Mouse (Mus musculus) heart, postnatal 0 days (tissue): ENCODE data around the gene Fmnl3.

Experiments used
- CTCF ChIP-seq: IDR thresholded peaks from 2 replicates; pipeline ENCODE4 v1.5.1; 2016; ENCODE audit warnings: antibody characterized with exemption, control low read depth, low read depth
- EP300 ChIP-seq: IDR thresholded peaks from 2 replicates; pipeline ENCODE4 v1.6.1; 2016; ENCODE audit warnings: antibody characterized with exemption, low read depth

DNA sequence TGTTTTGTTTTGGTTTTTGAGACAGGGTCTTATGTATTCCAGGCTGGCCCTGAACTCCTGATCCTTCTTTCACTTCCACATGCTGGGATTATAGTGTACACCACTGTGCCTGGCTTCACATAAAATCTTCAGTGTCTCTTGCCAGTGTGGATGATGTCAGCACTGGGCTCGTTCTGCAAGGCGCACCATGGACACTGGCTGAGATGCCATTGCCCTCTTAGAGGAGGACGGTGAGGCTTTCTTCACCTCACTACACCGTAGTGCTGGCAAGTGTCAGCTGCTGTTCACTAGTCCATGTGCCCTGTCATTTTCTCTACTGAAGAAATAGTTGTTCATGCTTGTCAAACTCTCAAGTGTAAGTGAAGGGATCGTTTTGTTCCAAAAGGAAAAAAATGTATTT lies 59.7 kb downstream of the Fmnl3 start:
- TF ChIP-seq CTCF (no peak), EP300 (no peak)
